Comparison of ENCODE assay signal across 8 mouse cellular contexts in the genomic region with DNA sequence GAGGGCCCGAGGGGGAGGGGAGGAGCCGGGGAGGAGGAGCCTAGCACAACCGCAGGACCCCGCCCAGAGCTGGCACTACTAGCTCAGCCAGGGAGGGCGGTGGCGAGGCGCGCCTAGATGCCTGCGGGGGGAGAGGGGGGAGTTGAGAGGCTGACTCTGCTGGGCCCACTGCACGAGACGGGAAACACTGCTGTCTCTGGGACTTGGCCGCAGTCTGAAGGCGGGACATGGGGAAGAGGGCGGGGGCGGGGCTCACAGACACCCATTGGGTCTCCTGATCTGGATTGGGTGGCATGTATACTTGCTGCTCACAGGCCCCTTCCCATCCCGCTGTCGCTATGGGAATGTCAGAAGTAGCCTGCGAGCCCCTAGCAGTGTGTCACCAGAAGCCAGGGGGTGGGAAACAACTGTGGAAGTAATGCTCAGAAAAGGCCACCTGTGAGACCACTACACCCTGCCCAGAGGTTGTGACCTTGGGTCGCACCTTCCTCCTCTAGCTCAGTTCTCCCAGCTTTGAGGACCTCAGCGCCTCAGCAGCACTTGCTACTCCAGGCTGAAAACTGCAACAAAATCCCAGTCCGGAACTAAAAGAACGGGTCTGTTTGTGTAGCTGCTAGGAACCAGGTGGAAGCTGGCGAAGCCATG. TPM values are rescaled to one million over a fixed set of nuclear protein-coding genes. Genes with fewer than 3 reads are reported as not detected.
DNase-seq lines count a peak whose midpoint lies in the region; ATAC-seq and TF ChIP-seq lines count a peak whose summit lies in the region.

A gene (minus strand): TSS at position 216 of the 645 bp plus-strand sequence.

- peak within 1 kb of the TSS; percentile 55; the same call in 1 of the 2 replicates for H3K27ac ChIP-seq in bone marrow, adult 2 months (ENCODE audit: control insufficient read depth, insufficient read depth, low read depth, low read length, poor library complexity)
- H3K27ac ChIP-seq in embryonic facial prominence, embryonic 15.5 days (replicated peaks) = peak within 1 kb of the TSS; percentile 89
- H3K27ac ChIP-seq in kidney, embryonic 14.5 days (ENCODE audit: low read depth, low read length) = peak within 1 kb of the TSS; percentile 85
- H3K27ac ChIP-seq in limb, embryonic 15.5 days = peak within 1 kb of the TSS; percentile 89

- H3K4me2 ChIP-seq in embryonic facial prominence, embryonic 15.5 days (replicated peaks) = peak within 1 kb of the TSS; percentile 61
- peak within 1 kb of the TSS; percentile 67 for H3K4me2 ChIP-seq in kidney, embryonic 14.5 days (replicated peaks; ENCODE audit: low read depth, low read length)
- H3K4me2 ChIP-seq in limb, embryonic 15.5 days = peak within 1 kb of the TSS; percentile 64

- ATAC-seq in embryonic facial prominence, embryonic 15.5 days (ENCODE audit: insufficient number of reproducible peaks, low FRiP score, low TSS enrichment, low read depth) = peak; percentile 96
- ATAC-seq in kidney, embryonic 14.5 days (ENCODE audit: low FRiP score, low TSS enrichment) = peak; percentile 98
- ATAC-seq in limb, embryonic 15.5 days (ENCODE audit: insufficient number of reproducible peaks, low FRiP score, low TSS enrichment, low read depth) = peak; percentile 96

- no peak for TF ChIP-seq CTCF in bone marrow, adult 2 months (IDR thresholded peaks at IDR 0.05; ENCODE audit: control insufficient read depth, insufficient read depth, low read length)

- TF ChIP-seq POLR2A in bone marrow, adult 2 months (IDR thresholded peaks at IDR 0.05; ENCODE audit: borderline replicate concordance, control insufficient read depth, low read depth, low read length) = peak; percentile 15; the same call in 1 of the 2 replicates

- H3K4me1 ChIP-seq in bone marrow, adult 2 months (ENCODE audit: control insufficient read depth, insufficient read depth, low read length) = no peaks in the 10 kb centered on the region
- 0 out of 2 replicates have a peak, but pooled peaks cover 3% of the 10 kb centered on the region for H3K4me1 ChIP-seq in embryonic facial prominence, embryonic 15.5 days
- H3K4me1 ChIP-seq in kidney, embryonic 14.5 days (ENCODE audit: control insufficient read depth, insufficient read depth, low read length) = 0 out of 2 replicates have a peak, but pooled peaks cover 2% of the 10 kb centered on the region
- H3K4me1 ChIP-seq in limb, embryonic 15.5 days = no peaks in the 10 kb centered on the region

- WGBS in bone marrow, adult 2 months = 14% methylated on average over 23 of the region's 23 CpGs
- 12% methylated on average over 17 of the region's 23 CpGs for WGBS in embryonic facial prominence, embryonic 15.5 days
- 27% methylated on average over 16 of the region's 23 CpGs for WGBS in kidney, embryonic 14.5 days
- WGBS in limb, embryonic 15.5 days = 21% methylated on average over 18 of the region's 23 CpGs

- H3K27me3 ChIP-seq in embryonic facial prominence, embryonic 15.5 days = no peaks in the 10 kb centered on the region
- no peaks in the 10 kb centered on the region for H3K27me3 ChIP-seq in kidney, embryonic 14.5 days (ENCODE audit: control insufficient read depth, insufficient read depth, low read length)
- no peaks in the 10 kb centered on the region for H3K27me3 ChIP-seq in limb, embryonic 15.5 days

- H3K4me3 ChIP-seq in bone marrow, adult 2 months (replicated peaks; ENCODE audit: control insufficient read depth, low read depth, low read length) = peak within 1 kb of the TSS; percentile 75
- peak within 1 kb of the TSS; percentile 56 for H3K4me3 ChIP-seq in embryonic facial prominence, embryonic 15.5 days (replicated peaks)
- H3K4me3 ChIP-seq in kidney, embryonic 14.5 days (ENCODE audit: low read length) = peak within 1 kb of the TSS; percentile 53
- H3K4me3 ChIP-seq in limb, embryonic 15.5 days = peak within 1 kb of the TSS; percentile 54

- H3K9me3 ChIP-seq in embryonic facial prominence, embryonic 15.5 days (replicated peaks) = no peaks in the 10 kb centered on the region
- H3K9me3 ChIP-seq in kidney, embryonic 14.5 days (ENCODE audit: control insufficient read depth, low read length) = no peaks in the 10 kb centered on the region
- no peaks in the 10 kb centered on the region for H3K9me3 ChIP-seq in limb, embryonic 15.5 days

- peak; percentile 86 for DNase-seq in 416B (ENCODE audit: low read depth)
- peak; percentile 88 for DNase-seq in heart, adult 9 months (ENCODE audit: low spot score in 2 of 2)
- peak; percentile 37 to 51 for DNase-seq in monocyte, adult 2 months (ENCODE audit: low read depth in 1 of 2, low spot score in 2 of 2)
- DNase-seq in spleen, postnatal 36 days (ENCODE audit: low spot score in 2 of 2) = peak; percentile 83 to 84

- no peaks in the 10 kb centered on the region for H3K36me3 ChIP-seq in embryonic facial prominence, embryonic 15.5 days
- no peaks in the 10 kb centered on the region for H3K36me3 ChIP-seq in kidney, embryonic 14.5 days (ENCODE audit: control insufficient read depth, insufficient read depth, low read length)
- no peaks in the 10 kb centered on the region for H3K36me3 ChIP-seq in limb, embryonic 15.5 days

- H3K9ac ChIP-seq in embryonic facial prominence, embryonic 15.5 days = peak within 1 kb of the TSS; percentile 45
- peak within 1 kb of the TSS; percentile 58 for H3K9ac ChIP-seq in kidney, embryonic 14.5 days (ENCODE audit: low read depth, low read length)
- peak within 1 kb of the TSS; percentile 54 for H3K9ac ChIP-seq in limb, embryonic 15.5 days

RNA-seq across cellular contexts. Expression of the gene that starts here (rescaled TPM):
- polyA plus RNA-seq in bone marrow, adult 2 months (2011; ENCODE audit: insufficient read depth, insufficient read length, low replicate concordance, missing spikeins) = 5.6 and 6.2 TPM in 2 replicates
- polyA plus RNA-seq in embryonic facial prominence, embryonic 15.5 days (2015; fragmentation: Nextera tagmentation; extraction: Ambion mirVana) = 36.3 and 36.4 TPM in 2 replicates
- 19.9 and 21.1 TPM in 2 replicates for polyA plus RNA-seq in kidney, embryonic 14.5 days (2014; fragmentation: Nextera tagmentation; extraction: Ambion mirVana)
- 31.6 and 33.5 TPM in 2 replicates for polyA plus RNA-seq in limb, embryonic 15.5 days (2015; fragmentation: Nextera tagmentation; extraction: Ambion mirVana)

Comparison
In these comparisons a context has a peak if more than half of its experiments do, and no peak if none do; other contexts are left out.
1. Peak in every context shown above with its lines: DNase-seq, ATAC-seq, H3K4me3 ChIP-seq and H3K27ac ChIP-seq.